Mouse (Mus musculus): ENCODE data around the gene Ppig. TPM values are rescaled to one million over a fixed set of nuclear protein-coding genes. Genes with fewer than 3 reads are reported as not detected.

The Ppig gene
- total RNA-seq, 2 experiments from 2014 or later, result 51.2 to 67.6 TPM

DNA sequence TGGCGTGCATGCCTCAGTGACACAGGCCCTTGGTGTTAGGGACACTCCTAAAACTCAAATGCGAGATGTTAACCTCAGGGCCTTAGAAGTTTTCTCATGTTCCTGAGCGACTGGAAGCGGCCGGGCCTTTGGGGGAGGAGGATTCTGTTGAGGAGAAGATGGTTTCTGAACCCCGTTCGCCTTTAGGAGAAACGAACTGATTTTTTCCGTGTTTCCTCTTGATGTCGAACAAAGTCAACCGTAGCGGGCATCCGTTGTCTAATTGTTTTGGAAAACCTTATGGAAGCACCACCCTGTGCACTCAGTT lies 1.1 kb downstream of the Ppig start:
- no peak for DNase-seq (ENCODE audit: low spot score in 2 of 2)
- intact Hi-C loops (cut with DNase I), result loop anchor here (2.0 to 5.0 kb wide), 2 partner anchors 65 to 139 kb away; partner anchors contain the start of genes Ccdc173, Phospho2 and Ssb

DNA sequence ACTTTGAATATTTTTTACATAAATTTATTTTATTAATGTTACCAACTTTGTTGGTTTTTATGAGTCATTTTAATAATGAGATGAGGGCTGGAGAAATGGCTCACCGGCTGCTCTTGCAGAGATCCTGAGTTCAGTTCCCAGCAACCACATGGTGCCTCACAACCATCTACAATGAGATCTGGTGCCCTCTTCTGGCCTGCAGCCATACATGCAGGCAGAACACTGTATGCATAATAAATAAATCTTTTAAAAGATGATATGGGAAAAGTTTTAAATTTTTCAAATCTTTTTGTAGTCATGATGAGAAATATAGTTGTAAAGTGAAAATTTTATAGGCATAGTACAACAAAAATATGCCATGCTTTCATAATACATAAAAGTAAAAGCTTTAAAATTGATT lies 22.7 kb downstream of the Ppig start:
- no peak for DNase-seq (ENCODE audit: low spot score in 2 of 2)
- intact Hi-C loops (cut with DNase I), result loop anchor here (5.0 kb wide), 1 partner anchor 43 kb away; no protein-coding TSS in a partner anchor

DNA sequence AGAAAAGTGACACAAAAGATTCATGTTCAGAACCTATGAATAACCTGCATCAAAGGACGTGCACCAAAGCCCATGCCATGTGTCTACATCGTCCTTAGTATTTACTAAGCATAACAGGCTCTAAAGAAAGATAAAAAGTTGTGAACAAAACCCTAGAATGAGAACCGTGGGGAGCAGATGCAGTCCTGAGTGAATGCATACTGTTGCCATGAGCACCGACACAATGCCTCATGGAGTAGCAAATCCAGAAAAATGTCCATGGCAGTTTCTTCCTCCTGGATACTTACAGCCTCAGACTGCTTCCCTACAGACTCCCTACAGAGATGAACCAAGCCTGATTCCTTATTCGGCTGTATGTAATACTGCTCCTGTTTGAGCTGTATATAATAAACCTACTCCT lies 38.6 kb downstream of the Ppig start:
- no peak for DNase-seq (ENCODE audit: low spot score in 2 of 2)
- intact Hi-C loops (cut with DNase I), result no loop called here

DNA sequence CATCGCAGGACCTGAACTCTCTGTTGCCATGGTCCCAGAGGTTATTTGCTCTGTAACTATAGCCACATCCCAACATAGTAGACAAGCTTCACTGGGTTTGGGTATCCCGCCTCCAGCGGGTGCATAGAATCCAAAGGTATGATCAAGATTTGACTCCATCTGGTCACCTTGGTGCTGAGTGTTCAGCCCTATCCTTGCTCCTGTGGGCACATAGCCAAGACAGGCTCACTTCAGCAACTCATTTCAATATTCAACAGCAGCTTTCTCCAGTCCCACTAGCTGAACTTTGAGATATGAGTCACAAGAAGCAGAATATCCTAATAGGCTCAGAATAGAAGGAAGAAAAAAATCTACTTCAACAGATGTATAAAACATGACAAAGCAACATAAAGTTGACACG lies 41.0 kb downstream of the Ppig start:
- intact Hi-C loops (cut with DNase I), result no loop called here

DNA sequence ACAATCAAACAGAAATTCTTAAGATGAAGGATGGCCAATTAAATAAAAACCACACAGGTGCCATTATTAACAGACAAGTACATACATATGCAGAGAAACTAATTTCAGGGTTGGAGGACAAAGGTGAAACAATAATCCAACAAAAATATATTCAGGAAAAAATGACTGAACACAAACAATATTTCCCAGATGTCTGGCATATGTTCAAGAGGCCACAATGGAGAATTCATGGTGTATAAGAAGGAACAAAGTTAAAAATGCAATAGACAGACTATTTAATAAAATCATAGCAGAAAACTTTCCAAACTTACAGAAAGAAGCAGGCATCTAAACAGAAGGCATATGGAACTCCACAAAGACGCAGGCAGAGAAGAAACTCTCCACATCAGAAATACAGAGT lies 42.4 kb downstream of the Ppig start:
- intact Hi-C loops (cut with DNase I), result no loop called here
- DNase-seq (ENCODE audit: low spot score in 2 of 2), result no peak

More for the DNA sequence above, 41.0 kb downstream of the Ppig start:
- DNase-seq (ENCODE audit: low spot score in 2 of 2), result no peak

DNA sequence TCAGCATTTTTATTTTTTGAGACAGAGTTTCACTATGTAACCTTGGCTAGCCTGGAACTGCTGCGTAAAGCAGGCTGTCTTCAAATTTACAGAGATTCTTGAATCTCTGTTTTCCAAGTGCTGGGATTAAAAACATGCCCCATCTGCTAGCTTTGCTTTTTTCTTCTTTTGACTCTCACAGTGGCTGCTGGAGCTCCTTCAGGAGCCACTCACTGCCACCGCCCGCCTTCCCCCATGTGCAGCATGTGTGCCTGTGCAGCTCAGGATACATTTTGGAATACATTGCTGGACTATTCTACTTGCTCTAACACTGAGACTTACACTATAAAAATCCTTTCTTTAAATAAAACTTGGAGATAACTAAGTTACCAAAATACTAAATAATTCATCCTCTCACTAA lies 51.0 kb downstream of the Ppig start:
- intact Hi-C loops (cut with DNase I), result no loop called here
- peak; percentile 23 to 36 for DNase-seq (ENCODE audit: low spot score in 2 of 2)

DNA sequence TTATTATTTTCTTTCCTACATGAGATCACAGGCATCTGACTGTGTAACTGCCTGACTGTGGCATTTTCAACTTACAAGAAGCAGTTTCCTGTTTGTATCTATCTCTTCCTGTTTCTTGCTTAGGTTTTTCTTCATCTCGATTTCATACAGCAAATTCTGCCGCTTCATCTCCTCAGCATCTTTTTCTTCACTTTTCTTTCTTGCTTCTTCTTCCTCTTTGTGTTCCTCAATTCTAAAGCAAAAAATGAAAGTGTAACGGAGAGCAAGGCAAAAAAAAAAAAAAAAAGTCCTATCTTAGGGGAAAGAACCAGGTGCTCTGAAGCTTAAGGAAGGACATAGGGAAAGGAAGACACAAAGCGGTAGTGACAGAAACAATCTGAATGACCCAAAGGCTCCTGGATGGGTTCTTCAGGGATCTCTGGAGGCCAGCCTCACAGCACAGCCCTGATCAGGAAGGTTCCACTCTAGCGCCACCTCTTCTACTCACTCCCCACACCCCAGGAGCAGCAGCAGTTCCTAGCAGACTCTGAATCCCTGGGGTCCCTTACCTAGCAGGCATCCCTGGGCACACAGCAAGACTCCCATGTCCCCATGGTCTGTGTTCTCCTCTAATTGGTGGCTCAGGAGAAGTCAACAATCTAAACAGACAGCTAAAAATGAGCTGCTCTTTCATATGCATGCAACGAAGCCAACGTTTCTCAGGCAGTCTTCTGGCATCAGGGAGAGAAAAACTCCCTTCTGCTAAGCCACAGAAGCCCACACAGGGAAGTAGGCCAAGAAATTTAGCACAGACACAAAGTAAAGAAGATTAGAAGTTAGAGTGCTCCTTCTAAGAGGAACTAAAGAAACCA lies 55.9 kb downstream of the Ppig start:
- intact Hi-C loops (cut with DNase I), result no loop called here

DNA sequence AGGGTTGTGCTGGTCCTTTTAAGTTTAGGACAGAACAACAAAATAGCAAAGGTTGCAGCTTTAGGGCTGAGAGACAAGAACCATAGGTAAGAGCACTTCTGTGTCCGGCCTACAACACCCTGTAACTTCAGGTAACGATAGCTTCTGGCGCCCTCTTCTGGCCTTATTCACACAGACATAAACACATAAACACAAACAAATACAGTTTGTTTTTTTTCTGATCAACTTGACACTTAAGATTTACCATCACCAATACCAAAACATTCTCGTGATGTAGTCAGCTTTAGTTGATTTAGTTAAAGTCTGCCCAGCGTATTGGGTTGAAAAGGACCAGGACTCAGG lies 56.5 kb downstream of the Ppig start:
- intact Hi-C loops (cut with DNase I), result no loop called here
- no peak for DNase-seq (ENCODE audit: low spot score in 2 of 2)

More for the DNA sequence above, 55.9 kb downstream of the Ppig start:
- peak; percentile 28 to 45 for DNase-seq (ENCODE audit: low spot score in 2 of 2)

DNA sequence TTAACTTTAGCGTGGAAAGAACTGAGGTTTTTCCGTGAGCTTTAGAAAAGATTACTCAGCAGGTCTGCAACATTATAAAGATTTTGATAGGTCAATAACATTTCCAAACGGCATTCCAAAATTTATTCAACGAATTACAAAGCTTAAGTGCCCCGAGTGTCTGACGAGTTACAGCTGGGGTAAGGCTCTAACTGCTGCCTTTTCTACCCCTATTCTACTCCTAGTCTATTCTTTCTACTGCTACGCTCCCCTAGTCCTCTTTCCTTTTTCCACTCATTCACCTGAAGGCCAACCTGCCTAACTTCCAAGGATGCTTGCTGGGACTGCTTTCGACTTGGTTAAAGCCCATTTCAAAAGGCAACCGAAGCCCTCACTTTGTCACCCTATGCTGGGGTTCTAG lies 66.6 kb downstream of the Ppig start:
- intact Hi-C loops (cut with DNase I), result loop anchor here (2.0 to 5.0 kb wide), 2 partner anchors 33 to 66 kb away; partner anchors contain the start of genes Klhl23 and Ppig
- no peak for DNase-seq (ENCODE audit: low spot score in 2 of 2)

DNA sequence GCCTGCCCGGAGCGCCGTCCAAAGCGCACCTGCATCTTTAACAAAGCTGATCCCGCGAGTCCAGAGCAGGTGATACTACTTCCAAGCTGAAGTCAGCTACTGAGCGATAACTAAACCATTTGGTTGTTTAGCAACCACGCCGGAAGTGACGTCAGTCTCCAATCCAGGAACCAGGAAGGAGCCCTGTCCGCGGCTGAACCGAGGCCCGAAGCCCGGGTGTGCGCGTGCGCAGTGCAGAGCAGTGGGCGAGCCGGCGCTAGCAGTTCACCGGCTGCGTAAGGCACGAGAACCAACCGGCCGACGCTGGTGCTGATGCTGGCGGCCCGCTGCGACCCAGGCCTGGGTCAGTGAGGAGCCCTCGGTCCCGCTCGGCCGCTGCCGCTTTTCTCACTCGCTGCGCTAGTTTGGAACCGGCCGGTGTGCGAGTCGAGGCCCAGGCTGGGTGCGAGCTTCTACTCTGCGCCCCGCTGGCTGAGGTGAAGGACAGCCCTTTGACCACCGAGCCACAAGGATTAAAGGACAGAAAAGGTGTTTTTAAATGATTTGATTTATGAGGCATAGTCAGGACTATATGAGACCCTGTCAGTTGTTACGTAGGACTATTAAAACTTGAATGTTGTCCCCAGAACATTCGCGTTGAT lies 67.2 kb downstream of the Ppig start, which contains the start of the genes Ccdc173 and Phospho2:
Ccdc173 (minus strand) TSS at position 147 of the 641 bp plus-strand sequence.
Phospho2 (plus strand) TSS at position 195 of the 641 bp plus-strand sequence.
- intact Hi-C loops (cut with DNase I), result loop anchor here (2.0 to 10.0 kb wide), 3 partner anchors 33 to 75 kb away; partner anchors contain the start of genes Klhl23, Ppig and Ssb
- DNase-seq (ENCODE audit: low spot score in 2 of 2), result peak; percentile 97 to 98

DNA sequence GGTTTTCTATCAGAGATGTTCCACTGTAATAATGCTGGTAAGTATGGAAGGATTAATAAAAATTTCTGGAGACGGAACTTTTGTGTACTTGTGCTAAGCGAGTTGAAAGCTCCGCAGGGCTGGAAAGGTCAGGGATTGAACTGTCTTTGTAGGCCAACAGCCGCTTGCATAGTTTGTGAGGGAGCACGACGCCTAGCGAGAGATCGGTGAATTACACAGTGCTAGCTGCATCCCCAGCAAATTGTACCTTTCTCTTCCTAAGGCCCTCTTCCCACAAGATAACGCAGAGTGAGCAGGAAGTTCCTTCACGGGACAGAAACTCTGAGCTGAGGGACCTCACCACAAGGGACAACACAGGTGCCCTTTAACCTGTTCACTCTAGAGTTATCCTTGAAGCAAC lies 67.9 kb downstream of the Ppig start:
- peak; percentile 80 to 84 for DNase-seq (ENCODE audit: low spot score in 2 of 2)
- intact Hi-C loops (cut with DNase I), result loop anchor here (10.0 kb wide), 1 partner anchor 75 kb away; the partner anchor contains the start of gene Ssb

DNA sequence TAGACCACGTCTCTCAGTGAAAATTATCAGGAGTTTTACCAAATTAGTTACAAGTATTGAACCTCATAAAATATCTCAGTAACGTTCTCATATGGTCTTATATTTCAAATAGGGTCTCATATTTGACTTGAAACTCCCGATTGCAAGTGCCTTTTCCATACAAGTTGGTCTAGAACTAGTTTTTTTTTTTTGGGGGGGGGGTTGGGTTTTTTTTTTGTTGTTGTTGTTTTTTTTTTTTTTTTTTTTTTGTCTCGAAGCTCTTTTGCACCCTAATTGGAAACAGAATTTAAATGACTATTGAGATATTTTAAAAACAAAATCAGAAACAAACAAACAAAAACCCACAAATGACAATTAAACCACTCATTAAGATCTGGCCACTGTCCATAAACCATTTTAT lies 68.4 kb downstream of the Ppig start:
- intact Hi-C loops (cut with DNase I), result loop anchor here (10.0 kb wide), 1 partner anchor 74 kb away; the partner anchor contains the start of gene Ssb
- no peak for DNase-seq (ENCODE audit: low spot score in 2 of 2)

DNA sequence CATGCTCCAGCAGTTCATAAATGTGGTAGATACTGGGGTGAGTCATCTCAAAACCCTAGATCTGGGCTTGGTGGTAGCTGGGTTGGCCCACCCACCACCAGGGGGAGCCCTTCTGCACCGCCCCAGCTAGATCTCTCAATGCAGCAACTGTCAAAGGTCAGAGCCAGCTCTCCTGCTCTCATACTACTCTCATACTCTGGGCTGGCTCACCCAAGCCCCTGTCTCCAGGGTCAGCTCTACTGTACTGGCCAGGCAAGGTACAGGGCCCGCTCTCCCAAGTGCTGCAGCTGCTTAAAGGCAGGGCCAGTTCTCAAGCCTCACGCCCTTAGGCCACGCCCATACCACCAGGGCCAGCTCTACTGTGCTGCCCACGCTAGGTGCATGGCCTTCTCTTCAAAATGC lies 80.6 kb downstream of the Ppig start:
- DNase-seq (ENCODE audit: low spot score in 2 of 2), result no peak
- intact Hi-C loops (cut with DNase I), result no loop called here

Other genes starting within 250 kb of the Ppig start
- gene Lrp2, start 136.5 kb upstream of the Ppig start, total RNA-seq (2021), result under 1 TPM in 1 of 2 experiments, not detected in 1; 0.09 TPM
- 10 to 100 TPM; 21.1 to 29.8 TPM for gene Bbs5, start 75.4 kb upstream of the Ppig start, total RNA-seq (2021)
- gene Klhl41, start 52.4 kb upstream of the Ppig start, total RNA-seq (2021), result under 1 TPM; 0.69 to 0.86 TPM
- 10 to 100 TPM; 14.9 to 15.5 TPM for gene Fastkd1, start 9.0 kb upstream of the Ppig start, total RNA-seq (2021)
- 1 to 10 TPM; 2.4 to 3.1 TPM for gene Ccdc173, start 67.0 kb downstream of the Ppig start, total RNA-seq (2021)
- 10 to 100 TPM; 20.3 to 24.5 TPM for gene Phospho2, start 67.1 kb downstream of the Ppig start, total RNA-seq (2021)
- 10 to 100 TPM; 54.4 to 57.9 TPM for gene Klhl23, start 99.4 kb downstream of the Ppig start, total RNA-seq (2021)
- 100 to 1,000 TPM; 111 to 126 TPM for gene Ssb, start 139.0 kb downstream of the Ppig start, total RNA-seq (2021)
- 10 to 100 TPM; 11.4 to 12.8 TPM for gene Mettl5, start 163.1 kb downstream of the Ppig start, total RNA-seq (2021)
- 100 to 1,000 TPM; 132 to 159 TPM for gene Ubr3, start 174.7 kb downstream of the Ppig start, total RNA-seq (2021)